Mouse (Mus musculus): ENCODE data around the gene Gm21985. TPM values are rescaled to one million over a fixed set of nuclear protein-coding genes. Genes with fewer than 3 reads are reported as not detected.

Gm21985 gene
- polyA plus RNA-seq, 1 experiment from 2014 or later, result not detected

DNA sequence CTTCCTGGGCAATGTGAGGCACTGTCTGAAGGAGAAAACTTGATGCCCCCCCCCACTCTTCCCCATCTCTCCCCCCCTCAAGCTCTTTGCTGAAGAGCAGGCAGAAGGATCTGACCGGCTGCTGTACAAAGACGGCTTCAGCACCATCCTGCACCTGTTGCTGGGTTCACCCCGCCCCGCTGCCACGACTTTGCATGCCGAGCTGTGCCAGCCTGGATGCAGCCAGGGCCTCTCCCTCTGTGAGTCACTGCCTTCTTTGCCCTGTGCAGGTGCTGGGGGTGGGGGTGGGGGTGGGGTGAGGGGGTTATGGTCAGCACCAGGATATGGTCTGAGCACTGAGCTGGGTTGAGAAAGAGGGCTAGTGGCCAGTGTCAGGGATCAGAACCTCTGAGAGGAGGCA is 19.9 kb upstream of the Gm21985 start:
- no peak for ATAC-seq (ENCODE audit: low FRiP score)
- 91% methylated on average over 6 of the region's 6 CpGs for WGBS
- H3K9ac ChIP-seq (replicated peaks), result no peak overlapping the region
- H3K27me3 ChIP-seq (replicated peaks), result no peaks in the 10 kb centered on the region
- peaks cover 1% of the 10 kb centered on the region for H3K4me1 ChIP-seq
- peaks cover 55% of the 10 kb centered on the region for H3K36me3 ChIP-seq
- no peak overlapping the region for H3K4me3 ChIP-seq (replicated peaks)
- H3K4me2 ChIP-seq, result no peak overlapping the region
- H3K9me3 ChIP-seq (replicated peaks), result no peaks in the 10 kb centered on the region
- no peak overlapping the region for H3K27ac ChIP-seq (replicated peaks)

DNA sequence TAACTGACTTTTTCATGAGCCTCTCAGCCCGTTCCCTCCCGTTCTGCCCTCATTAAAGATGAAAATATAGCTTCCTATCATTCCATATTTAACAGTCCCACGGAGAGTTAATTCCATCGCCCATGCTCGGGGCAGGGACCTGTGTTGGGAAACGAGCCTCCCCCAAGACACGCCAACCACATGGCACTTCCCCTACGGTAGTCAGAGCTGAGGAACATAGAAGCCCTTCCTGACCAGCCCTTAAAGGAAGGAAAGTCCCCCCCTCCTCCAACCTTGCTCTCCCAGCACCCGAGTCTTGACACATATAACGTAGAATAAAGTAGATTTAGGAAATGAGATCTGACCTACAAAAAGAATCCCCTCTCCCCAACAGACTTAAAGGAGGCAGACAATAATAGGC is 18.8 kb upstream of the Gm21985 start:
- no peak for ATAC-seq (ENCODE audit: low FRiP score)
- H3K27me3 ChIP-seq (replicated peaks), result no peaks in the 10 kb centered on the region
- 91% methylated on average over 10 of the region's 10 CpGs for WGBS
- no peaks in the 10 kb centered on the region for H3K4me1 ChIP-seq
- H3K27ac ChIP-seq (replicated peaks), result no peak overlapping the region
- H3K9me3 ChIP-seq (replicated peaks), result no peaks in the 10 kb centered on the region
- no peak overlapping the region for H3K9ac ChIP-seq (replicated peaks)
- H3K36me3 ChIP-seq, result peaks cover 49% of the 10 kb centered on the region
- no peak overlapping the region for H3K4me3 ChIP-seq (replicated peaks)
- no peak overlapping the region for H3K4me2 ChIP-seq

DNA sequence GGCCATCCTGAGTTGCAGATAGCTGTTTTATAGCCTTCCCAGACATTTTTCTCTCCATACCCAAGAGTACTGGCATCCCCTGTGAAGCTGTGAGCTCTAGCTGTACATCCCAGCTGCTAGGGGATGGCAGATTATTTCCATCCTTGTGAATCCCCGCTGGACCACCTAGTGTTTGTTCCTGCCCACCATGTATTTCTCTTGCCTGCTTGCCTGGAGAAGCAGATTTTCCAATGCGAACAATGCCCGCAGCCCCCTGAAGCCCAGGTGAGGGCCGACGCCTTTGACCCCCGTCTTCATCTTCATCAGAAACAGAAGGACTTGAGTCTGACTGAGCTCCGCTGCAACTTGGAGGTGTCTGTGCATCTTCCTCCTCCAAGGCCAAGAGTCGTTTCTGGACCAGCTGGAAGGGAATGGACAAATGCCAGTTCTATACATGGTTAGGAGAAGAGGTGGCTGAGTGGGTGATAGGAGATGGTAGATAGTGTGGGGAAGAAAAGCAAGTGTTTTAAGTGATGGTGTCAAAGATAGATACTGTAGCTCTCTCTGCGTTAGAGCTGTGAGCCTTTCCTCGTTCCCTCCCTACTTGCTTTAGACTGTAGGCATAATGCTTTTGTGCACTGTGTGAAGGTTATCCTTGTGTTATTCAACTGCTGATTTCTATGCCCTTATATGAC is 16.2 kb upstream of the Gm21985 start:
- WGBS, result 91% methylated on average over 10 of the region's 10 CpGs

DNA sequence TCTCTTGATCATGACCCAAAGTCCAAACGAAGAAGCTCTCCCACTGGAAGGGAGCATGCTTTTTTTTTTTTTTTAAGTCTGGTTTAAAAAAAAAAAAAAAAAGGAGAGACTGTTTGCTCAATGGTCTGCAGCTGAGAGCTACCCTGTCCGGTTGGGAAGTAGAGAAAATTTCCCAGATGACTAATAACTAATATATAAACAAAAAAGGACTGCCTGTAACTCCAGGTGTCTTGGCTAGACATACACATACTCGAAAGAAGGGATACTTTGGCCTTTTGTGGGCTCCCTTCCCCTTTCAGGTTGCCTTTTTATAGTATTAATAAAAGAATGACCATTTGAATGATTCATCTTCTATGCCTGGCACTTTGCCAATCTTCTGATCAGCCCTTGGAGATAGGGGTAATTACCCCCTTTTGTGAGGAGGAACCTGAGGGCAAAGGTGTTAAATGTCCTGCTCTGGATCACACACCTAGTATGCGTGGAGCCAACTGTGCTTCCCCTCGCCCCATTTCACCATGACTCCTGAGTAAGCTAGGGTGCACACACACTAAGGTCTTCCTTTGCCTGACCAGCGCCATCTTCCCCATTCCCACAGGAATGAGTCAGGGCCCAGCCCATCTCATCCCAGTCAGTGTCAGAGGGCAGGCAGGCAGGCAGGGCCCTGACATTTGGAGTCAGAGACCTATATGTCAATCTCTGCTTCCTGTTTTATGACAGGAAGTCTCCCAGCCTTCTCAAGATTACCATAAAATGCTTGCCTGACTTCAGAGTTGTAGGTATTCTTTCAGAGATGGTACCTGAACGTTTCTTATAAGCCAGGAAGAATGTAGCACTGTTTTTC is 11.2 kb upstream of the Gm21985 start:
- Histone ChIP-seq H3K9ac (replicated peaks) (no peak overlapping the region), H3K9me3 (replicated peaks) (no peaks in the 10 kb centered on the region), H3K27ac (replicated peaks) (no peak overlapping the region), H3K36me3 (no peaks in the 10 kb centered on the region), H3K4me3 (replicated peaks) (no peak overlapping the region), H3K4me2 (no peak overlapping the region), H3K27me3 (replicated peaks) (no peaks in the 10 kb centered on the region), H3K4me1 (no peaks in the 10 kb centered on the region)
- 73% methylated on average over 7 of the region's 7 CpGs for WGBS
- no peak for ATAC-seq (ENCODE audit: low FRiP score)

More for the DNA sequence above, 16.2 kb upstream of the Gm21985 start:
- H3K4me1 ChIP-seq, result no peaks in the 10 kb centered on the region
- H3K9me3 ChIP-seq (replicated peaks), result no peaks in the 10 kb centered on the region
- H3K27me3 ChIP-seq (replicated peaks), result no peaks in the 10 kb centered on the region
- H3K9ac ChIP-seq (replicated peaks), result no peak overlapping the region
- no peak for ATAC-seq (ENCODE audit: low FRiP score)
- peaks cover 27% of the 10 kb centered on the region for H3K36me3 ChIP-seq
- H3K4me2 ChIP-seq, result no peak overlapping the region
- H3K4me3 ChIP-seq (replicated peaks), result no peak overlapping the region
- H3K27ac ChIP-seq (replicated peaks), result no peak overlapping the region

DNA sequence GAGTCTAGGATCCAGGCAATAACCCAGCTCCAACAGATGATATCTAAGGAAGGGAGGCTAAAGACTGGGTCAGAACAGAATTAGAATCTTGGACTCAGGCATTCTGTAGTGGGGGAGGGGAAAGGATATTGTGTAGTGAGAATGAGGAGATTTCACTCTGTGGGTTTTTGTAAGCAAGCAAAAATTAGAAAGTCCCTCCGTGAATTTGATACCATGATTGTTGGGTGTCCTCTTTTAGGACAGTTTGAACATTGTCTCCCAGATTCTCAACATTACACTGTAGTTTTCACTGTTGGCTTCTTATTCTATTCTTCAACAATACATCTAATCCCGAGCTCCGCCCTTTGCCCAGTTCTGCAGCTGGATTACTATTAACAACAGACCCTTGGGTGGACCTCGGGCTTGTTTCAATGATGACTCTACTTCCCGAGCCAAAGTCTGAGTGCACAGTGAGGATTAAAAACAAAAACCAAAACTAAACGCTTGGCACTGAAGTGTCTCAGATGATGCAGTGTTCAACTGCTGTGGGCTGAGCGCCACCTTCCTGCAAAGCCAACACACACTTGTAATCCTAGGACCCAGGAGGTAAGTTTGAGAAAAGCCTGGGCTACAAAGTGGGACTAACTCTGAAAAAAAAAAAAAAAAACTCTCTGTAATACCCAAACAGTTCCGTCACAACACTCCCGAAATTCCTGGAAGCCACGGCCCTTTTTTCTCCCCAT is 6.7 kb upstream of the Gm21985 start, which contains the start of gene Nutm1:
Nutm1 (minus strand) TSS at position 51 of the 722 bp plus-strand sequence.
- Histone ChIP-seq H3K4me3 (replicated peaks) (no peak within 1 kb of the TSS), H3K27me3 (replicated peaks) (no peaks in the 10 kb centered on the region), H3K9ac (replicated peaks) (no peak within 1 kb of the TSS), H3K27ac (replicated peaks) (no peak within 1 kb of the TSS), H3K4me2 (no peak within 1 kb of the TSS), H3K36me3 (no peaks in the 10 kb centered on the region), H3K9me3 (replicated peaks) (no peaks in the 10 kb centered on the region), H3K4me1 (peaks cover 15% of the 10 kb centered on the region)
- no peak for ATAC-seq (ENCODE audit: low FRiP score)
- WGBS, result 78% methylated on average over 10 of the region's 10 CpGs

DNA sequence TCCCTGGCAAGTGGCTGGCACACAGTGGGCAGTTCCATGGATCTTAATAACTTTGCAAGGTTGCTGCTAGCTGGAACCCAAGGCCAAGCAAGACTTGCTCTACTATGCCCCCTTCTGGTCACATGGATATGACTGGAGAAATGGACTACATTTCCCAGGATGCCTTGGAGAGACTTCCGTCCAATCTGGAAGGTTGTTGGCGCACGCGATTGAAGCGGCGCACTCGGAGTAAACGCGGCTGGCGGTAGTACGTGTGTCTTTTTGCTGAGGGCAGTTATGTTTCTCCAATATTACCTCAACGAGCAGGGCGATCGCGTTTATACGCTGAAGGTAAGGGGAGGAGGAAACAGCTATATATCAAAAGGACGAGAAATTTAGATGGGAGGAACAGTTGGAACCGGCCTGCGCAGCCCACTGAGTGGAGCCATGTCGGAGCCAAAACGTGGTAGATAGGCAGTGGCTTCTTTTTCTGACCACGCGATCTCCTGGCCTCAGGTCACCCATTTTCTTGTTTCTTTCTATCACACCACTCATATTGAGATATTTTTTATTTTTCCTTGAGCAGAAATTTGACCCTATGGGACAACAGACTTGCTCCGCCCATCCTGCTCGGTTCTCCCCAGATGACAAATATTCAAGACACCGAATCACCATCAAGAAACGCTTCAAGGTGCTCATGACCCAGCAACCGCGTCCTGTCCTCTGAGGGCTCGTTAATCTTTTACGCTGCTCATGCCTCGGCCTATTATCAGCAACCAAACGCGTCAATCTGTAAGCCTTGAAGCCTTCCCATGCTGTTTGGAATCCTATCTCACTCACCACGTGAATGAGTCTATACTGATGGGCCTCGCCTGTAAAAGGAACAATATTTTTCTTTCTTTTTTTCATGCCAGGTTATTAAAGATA is 4.1 kb upstream of the Gm21985 start, which contains the start of gene Nop10:
Nop10 (plus strand) TSS at position 179 of the 906 bp plus-strand sequence.
- Histone ChIP-seq H3K9me3 (replicated peaks) (no peaks in the 10 kb centered on the region), H3K4me2 (peak within 1 kb of the TSS; percentile 70), H3K36me3 (no peaks in the 10 kb centered on the region), H3K27me3 (replicated peaks) (no peaks in the 10 kb centered on the region), H3K4me1 (peaks cover 27% of the 10 kb centered on the region), H3K4me3 (replicated peaks) (peak within 1 kb of the TSS; percentile 66), H3K27ac (replicated peaks) (peak within 1 kb of the TSS; percentile 83), H3K9ac (replicated peaks) (peak within 1 kb of the TSS; percentile 65)
- ATAC-seq (ENCODE audit: low FRiP score), result peak; percentile 63
- WGBS, result under 1% methylated on average over 36 of the region's 36 CpGs

DNA sequence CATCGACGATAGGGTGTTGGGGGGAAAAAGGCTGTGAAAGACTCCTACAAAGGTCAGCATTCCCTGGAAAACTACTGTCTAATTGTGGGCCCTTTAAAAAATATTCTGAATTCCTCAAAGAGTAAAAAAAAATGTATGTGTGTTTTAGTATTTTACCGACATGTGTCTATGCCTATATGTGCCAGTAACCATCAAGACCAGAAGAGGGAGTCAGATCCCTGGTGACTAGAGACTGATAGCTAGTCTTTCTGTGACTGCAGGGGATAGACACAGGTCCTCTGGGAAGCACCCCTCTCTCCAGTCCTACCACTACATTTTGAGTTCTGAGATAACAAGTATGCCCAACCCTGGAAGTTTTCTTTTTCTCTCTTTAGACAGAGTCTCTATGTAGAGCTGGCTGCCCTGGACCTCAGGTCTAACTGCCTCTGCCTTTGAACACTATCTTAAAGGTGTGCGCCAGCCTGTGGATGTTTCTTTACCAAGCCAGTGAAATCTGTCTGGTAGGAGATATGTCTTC is 3.3 kb upstream of the Gm21985 start:
- Histone ChIP-seq H3K27ac (replicated peaks) (peak overlapping the region; percentile 83), H3K27me3 (replicated peaks) (no peaks in the 10 kb centered on the region), H3K9me3 (replicated peaks) (no peaks in the 10 kb centered on the region), H3K4me1 (peaks cover 35% of the 10 kb centered on the region), H3K9ac (replicated peaks) (peak overlapping the region; percentile 65; the same call in 1 of the 2 replicates), H3K36me3 (no peaks in the 10 kb centered on the region), H3K4me3 (replicated peaks) (peak overlapping the region; percentile 66), H3K4me2 (peak overlapping the region; percentile 70)
- WGBS, result 37% methylated on average over 4 of the region's 4 CpGs
- no peak for ATAC-seq (ENCODE audit: low FRiP score)

DNA sequence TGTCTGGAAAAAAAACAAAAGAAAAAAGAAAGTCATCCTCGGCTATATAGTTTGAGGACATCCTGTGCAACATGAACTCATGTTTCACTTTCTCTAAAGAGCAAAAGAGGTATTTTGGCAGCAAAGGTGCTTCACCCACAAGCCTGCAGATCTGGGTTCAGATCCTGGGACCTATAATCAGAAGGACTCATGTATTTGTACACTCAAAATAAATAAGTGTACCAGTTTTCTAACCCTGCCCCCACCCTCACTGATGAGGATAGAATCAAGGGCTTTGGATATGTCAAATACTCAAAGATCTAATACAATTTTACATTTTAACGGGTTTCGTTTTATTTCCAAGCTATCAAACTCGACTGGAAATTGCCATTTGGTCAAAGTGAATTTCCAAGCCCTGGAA is 1.8 kb upstream of the Gm21985 start:
- Histone ChIP-seq H3K4me3 (replicated peaks) (no peak overlapping the region), H3K4me1 (peaks cover 45% of the 10 kb centered on the region), H3K36me3 (no peaks in the 10 kb centered on the region), H3K9me3 (replicated peaks) (no peaks in the 10 kb centered on the region), H3K9ac (replicated peaks) (no peak overlapping the region), H3K27ac (replicated peaks) (no peak overlapping the region), H3K27me3 (replicated peaks) (no peaks in the 10 kb centered on the region), H3K4me2 (no peak overlapping the region)
- 78% methylated on average over 4 of the region's 4 CpGs for WGBS
- no peak for ATAC-seq (ENCODE audit: low FRiP score)

DNA sequence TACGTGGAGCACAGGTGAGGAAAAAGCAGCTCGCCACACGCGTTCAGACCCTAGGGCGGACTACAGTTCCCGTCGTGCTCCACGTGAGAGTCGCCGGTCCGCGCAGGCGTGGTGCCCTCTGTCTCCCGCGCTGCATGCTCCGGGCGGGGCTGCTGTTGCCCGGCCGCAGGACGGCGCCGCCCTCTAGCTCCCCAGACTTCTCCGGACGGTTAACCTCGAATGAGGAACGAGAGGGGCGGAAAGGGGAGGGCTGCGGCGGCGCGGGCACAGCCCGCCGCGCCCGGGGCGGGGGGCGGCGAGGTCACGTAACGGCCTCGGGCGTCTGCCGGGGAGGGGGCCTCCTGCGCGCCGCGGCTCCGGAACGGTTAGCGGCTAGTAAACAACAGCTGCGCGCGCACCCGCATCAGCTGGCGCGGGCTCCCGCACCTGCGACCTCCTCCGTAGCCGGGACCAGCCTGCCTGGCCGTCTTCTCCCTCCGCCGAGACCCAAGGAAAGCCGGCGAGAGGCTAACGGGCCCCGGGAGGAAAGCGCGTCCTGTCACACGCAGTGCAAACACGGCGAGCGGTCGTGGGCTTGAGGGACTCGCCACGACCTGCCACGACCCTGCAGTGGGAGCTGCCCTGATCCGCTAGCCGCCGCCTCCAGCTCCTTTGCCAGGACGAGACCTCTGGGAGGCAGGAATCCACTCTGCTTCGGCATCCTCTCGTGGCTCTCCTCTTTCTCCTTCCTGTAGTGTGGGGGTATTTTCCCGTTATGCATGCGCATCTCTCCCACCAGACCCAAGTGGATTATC is 469 bp upstream of the Gm21985 start, which contains the start of gene Slc12a6:
Slc12a6 (plus strand) TSS at position 378 of the 794 bp plus-strand sequence.
- WGBS, result 1% methylated on average over 73 of the region's 85 CpGs
- ATAC-seq (ENCODE audit: low FRiP score), result peak; percentile 94
- Histone ChIP-seq H3K9ac (replicated peaks) (peak within 1 kb of the TSS; percentile 81), H3K36me3 (no peaks in the 10 kb centered on the region), H3K4me2 (peak within 1 kb of the TSS; percentile 87), H3K4me1 (peaks cover 54% of the 10 kb centered on the region), H3K27me3 (replicated peaks) (no peaks in the 10 kb centered on the region), H3K27ac (replicated peaks) (peak within 1 kb of the TSS; percentile 94), H3K4me3 (replicated peaks) (peak within 1 kb of the TSS; percentile 92), H3K9me3 (replicated peaks) (no peaks in the 10 kb centered on the region)

DNA sequence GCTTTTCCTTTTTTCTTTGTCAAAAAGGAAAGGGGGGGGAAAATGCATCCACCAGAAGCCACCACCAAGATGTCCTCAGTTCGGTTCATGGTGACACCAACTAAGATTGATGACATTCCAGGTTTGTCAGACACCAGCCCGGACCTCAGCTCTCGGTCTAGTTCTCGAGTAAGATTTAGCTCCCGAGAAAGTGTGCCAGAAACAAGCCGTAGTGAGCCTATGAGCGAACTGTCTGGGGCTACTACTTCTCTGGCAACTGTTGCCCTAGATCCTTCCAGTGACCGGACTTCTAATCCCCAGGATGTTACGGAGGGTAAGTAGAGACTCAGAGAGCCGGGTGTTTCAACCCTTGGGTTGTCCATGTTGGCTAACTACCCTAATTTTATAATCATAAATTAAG is 666 bp downstream of the Gm21985 start:
- no peaks in the 10 kb centered on the region for H3K27me3 ChIP-seq (replicated peaks)
- H3K36me3 ChIP-seq, result no peaks in the 10 kb centered on the region
- H3K9ac ChIP-seq (replicated peaks), result peak overlapping the region; percentile 81
- H3K4me3 ChIP-seq (replicated peaks), result peak overlapping the region; percentile 92
- ATAC-seq (ENCODE audit: low FRiP score), result no peak
- H3K27ac ChIP-seq (replicated peaks), result no peak overlapping the region; the same call in 1 of the 2 replicates
- WGBS, result 21% methylated on average over 10 of the region's 10 CpGs
- H3K4me2 ChIP-seq, result peak overlapping the region; percentile 87
- H3K4me1 ChIP-seq, result peaks cover 57% of the 10 kb centered on the region
- H3K9me3 ChIP-seq (replicated peaks), result no peaks in the 10 kb centered on the region
